Mouse (Mus musculus): ENCODE results near the gene Atp6ap1. TPM values are rescaled to one million over a fixed set of nuclear protein-coding genes. Genes with fewer than 3 reads are reported as not detected.

Gene Atp6ap1
- polyA plus RNA-seq, 1 experiment from 2014 or later: 82.6 TPM

DNA sequence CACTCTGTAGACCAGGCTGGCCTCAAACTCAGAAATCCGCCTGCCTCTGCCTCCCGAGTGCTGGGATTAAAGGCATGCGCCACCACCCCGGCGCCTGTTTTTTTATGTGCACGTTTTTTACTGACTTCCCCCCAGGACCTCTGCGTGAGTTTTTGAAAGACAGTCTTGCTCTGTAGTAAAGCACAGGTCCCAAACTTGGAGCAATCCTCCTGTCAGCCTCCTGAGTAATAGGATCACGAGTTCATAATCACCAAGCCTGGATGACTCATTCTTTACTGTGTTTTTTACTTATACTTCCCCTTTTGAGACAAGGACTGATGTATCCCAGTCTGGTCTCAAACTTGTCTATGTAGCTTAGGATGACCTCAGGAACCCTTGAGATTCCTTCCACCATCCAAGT, 19.0 kb upstream of the Atp6ap1 start:
- Histone ChIP-seq H3K27me3 (ENCODE audit: poor library complexity, severe bottlenecking) (no peaks in the 10 kb centered on the region), H3K27ac (no peak overlapping the region), H3K36me3 (replicated peaks) (peaks cover 6% of the 10 kb centered on the region), H3K4me3 (no peak overlapping the region), H3K4me1 (peaks cover 11% of the 10 kb centered on the region), H3K9me3 (no peaks in the 10 kb centered on the region)
- DNase-seq (ENCODE audit: extremely low spot score, low spot score): no peak
- WGBS: 77% methylated on average over 8 of the region's 8 CpGs

DNA sequence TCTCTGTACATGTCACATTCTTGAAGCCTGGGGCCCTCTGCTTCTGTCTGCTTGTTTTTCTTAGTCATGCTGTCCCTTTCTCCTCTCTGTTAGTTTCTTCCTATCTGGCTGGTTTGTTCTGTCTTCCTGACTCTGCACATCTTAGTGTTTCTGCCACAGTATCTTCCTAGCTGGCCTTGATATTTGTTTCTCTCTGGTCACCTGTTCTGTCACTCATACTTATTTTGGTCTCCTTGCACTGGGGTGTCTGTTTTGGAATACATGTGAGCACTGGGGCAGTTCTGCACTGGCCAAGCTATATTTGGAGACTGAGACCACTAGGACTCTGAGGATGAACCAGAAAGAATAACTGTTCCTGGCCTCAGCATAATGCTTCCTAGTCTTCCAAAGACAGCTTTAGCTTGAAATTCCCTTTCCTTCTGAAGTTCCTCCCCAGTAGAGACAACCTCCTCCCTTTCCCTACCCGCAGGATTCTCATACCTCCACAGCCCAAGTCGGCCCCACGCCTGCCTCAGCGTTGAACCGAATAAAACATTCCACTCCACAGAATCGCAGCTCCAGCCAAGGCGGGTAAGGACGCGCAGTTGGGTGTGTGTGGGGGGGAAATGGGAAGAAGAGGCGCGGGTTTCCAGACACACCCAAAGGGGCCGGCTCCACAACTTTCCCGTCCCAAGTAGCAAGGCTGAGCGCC, 15.7 kb upstream of the Atp6ap1 start:
- Histone ChIP-seq H3K27me3 (ENCODE audit: poor library complexity, severe bottlenecking) (no peaks in the 10 kb centered on the region), H3K4me3 (peak overlapping the region; percentile 69), H3K36me3 (replicated peaks) (no peaks in the 10 kb centered on the region), H3K9me3 (no peaks in the 10 kb centered on the region), H3K4me1 (peaks cover 20% of the 10 kb centered on the region), H3K27ac (peak overlapping the region; percentile 88)
- DNase-seq (ENCODE audit: extremely low spot score, low spot score): no peak
- 19% methylated on average over 14 of the region's 14 CpGs for WGBS

DNA sequence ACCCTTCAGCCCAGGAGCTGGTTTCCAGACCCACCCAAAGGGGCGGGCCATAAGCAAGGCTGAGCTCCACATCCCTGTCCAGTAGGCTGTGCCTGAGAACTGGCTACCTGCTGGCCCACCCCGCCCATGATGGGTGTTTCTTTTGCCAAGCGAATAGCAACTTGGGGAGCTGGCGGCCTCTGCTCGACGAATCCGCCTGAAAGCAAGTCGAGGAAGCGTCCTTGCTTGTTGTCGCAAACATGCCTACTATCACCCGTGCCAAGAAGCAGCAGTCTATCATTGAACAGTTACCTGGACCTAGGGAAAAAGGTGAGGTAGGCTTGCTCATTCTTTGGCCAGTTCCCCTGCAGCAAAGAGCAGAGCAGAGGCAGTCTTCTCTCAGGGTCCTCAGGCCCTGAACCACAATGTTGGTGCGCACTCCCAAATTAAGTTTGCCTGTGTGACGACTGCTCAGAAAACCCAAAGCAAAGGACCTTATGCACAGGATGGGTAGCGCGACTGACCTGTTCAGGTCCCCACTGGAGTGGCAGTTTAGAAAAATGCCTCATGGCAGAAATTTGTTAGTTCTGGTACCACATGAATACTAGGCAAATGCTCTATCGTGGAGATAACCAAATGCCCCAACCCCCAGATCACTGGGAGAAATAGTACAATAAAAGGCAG, 15.0 kb upstream of the Atp6ap1 start, which contains the start of the genes Taz and Dnase1l1:
Taz (plus strand) TSS at position 181 of the 663 bp plus-strand sequence.
Dnase1l1 (minus strand) TSS at position 606 of the 663 bp plus-strand sequence.
- Histone ChIP-seq H3K4me1 (peaks cover 20% of the 10 kb centered on the region), H3K36me3 (replicated peaks) (no peaks in the 10 kb centered on the region), H3K4me3 (peak within 1 kb of the TSS; percentile 69), H3K27me3 (ENCODE audit: poor library complexity, severe bottlenecking) (no peaks in the 10 kb centered on the region), H3K27ac (peak within 1 kb of the TSS; percentile 88), H3K9me3 (no peaks in the 10 kb centered on the region)
- DNase-seq (ENCODE audit: extremely low spot score, low spot score): peak; percentile 50
- WGBS: 19% methylated on average over 16 of the region's 16 CpGs

DNA sequence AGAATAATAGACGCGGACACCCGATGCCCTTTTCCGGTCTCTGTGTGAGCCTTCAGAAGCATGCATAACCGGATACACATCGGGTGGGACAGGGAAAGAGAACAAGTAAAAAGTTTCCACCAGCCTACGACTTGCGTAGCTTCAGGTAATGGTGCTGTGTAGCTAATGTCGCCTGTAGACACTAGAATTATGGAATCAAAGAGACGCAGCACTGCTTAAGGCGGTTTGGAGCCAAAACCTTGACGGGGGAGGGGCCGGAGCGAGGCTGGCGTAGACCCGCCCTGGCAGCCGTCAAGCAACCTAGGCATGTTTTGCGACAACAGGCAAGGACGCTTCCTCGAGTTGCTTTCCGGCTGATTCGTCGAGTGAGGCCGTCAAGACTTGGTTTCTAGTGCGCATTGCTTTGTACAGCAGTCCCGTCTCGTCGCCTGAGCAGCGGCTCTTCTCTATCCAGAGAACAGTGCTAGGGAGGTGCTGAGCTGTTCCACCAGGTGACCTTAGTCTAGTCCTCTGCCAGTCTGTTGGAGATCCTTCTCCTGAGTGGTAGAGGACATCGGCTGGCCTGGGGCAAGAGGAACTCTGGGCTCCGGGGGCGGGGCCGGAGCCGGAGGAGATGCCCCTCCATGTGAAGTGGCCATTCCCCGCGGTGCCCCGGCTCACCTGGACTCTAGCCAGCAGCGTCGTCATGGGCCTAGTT, 14.4 kb upstream of the Atp6ap1 start:
- peak overlapping the region; percentile 88 for H3K27ac ChIP-seq
- H3K36me3 ChIP-seq (replicated peaks): peaks cover under 1% of the 10 kb centered on the region; the same call in 1 of the 2 replicates
- peak overlapping the region; percentile 69 for H3K4me3 ChIP-seq
- H3K27me3 ChIP-seq (ENCODE audit: poor library complexity, severe bottlenecking): no peaks in the 10 kb centered on the region
- DNase-seq (ENCODE audit: extremely low spot score, low spot score): peak; percentile 75
- no peaks in the 10 kb centered on the region for H3K9me3 ChIP-seq
- WGBS: 18% methylated on average over 39 of the region's 39 CpGs
- H3K4me1 ChIP-seq: peaks cover 20% of the 10 kb centered on the region

DNA sequence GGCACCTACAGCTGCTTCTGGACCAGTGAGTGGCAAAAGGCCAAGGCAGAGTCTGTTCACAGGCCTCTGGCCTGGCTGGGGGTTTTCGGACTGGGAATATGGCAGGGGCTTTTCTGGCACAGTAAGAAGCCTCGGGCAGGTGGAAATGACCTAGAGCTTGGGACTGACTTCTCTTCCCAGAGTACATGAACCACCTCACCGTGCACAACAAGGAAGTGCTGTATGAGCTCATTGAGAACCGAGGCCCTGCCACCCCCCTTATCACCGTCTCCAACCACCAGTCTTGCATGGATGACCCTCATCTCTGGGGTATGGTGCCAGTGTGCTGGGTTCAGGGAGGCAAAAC, 13.8 kb upstream of the Atp6ap1 start:
- WGBS: 58% methylated on average over 5 of the region's 5 CpGs
- Histone ChIP-seq H3K27ac (peak overlapping the region; percentile 88), H3K36me3 (replicated peaks) (peaks cover 5% of the 10 kb centered on the region), H3K27me3 (ENCODE audit: poor library complexity, severe bottlenecking) (no peaks in the 10 kb centered on the region), H3K4me3 (peak overlapping the region; percentile 69), H3K9me3 (no peaks in the 10 kb centered on the region), H3K4me1 (peaks cover 20% of the 10 kb centered on the region)
- DNase-seq (ENCODE audit: extremely low spot score, low spot score): no peak

DNA sequence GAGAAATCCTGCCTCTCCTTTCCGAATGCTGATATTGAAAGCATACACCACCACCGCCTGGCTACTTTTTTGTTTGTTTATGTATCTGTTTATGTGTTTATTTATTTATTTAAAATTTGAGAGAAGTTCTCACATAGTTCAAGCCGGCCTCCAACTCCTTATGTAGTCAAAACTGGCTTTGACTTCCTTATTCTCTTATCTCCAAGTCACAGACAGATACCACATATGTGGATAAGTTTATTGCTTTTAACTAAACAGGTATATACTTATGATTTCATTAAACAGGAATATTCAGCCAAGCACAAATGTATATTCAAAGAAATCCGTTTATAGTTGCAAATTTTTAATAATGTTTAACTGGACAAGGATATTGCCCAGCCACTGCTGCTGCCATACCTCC, 3.5 kb upstream of the Atp6ap1 start:
- Histone ChIP-seq H3K4me3 (no peak overlapping the region), H3K9me3 (no peaks in the 10 kb centered on the region), H3K36me3 (replicated peaks) (peaks cover 25% of the 10 kb centered on the region), H3K27me3 (ENCODE audit: poor library complexity, severe bottlenecking) (no peaks in the 10 kb centered on the region), H3K4me1 (peaks cover 9% of the 10 kb centered on the region), H3K27ac (no peak overlapping the region)
- WGBS: 79% methylated on average over 4 of the region's 4 CpGs
- DNase-seq (ENCODE audit: extremely low spot score, low spot score): no peak

DNA sequence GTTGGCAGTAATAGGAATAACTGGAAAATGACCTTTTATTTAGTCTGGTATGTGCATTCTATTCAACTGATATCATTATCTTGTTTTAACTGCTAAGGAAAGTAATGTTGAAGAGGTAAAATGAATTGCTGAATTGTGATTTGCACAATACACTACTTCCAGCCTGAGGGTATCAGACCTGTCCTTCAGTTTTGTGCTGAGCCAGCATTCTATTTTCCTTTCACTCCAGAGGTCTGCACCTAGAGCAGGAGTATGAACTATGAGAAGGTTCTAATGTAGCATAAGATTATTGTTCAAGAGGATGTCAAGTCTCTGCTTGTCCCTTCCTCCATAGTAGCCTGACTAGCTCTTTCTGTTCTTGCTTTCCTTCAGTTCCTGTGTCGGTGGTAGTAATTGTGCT, 1.5 kb downstream of the Atp6ap1 start:
- DNase-seq (ENCODE audit: extremely low spot score, low spot score): no peak
- 100% methylated on average over 1 of the region's 1 CpGs for WGBS
- peaks cover 9% of the 10 kb centered on the region for H3K4me1 ChIP-seq
- peaks cover 48% of the 10 kb centered on the region for H3K36me3 ChIP-seq (replicated peaks)
- no peaks in the 10 kb centered on the region for H3K27me3 ChIP-seq (ENCODE audit: poor library complexity, severe bottlenecking)
- H3K4me3 ChIP-seq: no peak overlapping the region
- H3K27ac ChIP-seq: no peak overlapping the region
- H3K9me3 ChIP-seq: no peaks in the 10 kb centered on the region

DNA sequence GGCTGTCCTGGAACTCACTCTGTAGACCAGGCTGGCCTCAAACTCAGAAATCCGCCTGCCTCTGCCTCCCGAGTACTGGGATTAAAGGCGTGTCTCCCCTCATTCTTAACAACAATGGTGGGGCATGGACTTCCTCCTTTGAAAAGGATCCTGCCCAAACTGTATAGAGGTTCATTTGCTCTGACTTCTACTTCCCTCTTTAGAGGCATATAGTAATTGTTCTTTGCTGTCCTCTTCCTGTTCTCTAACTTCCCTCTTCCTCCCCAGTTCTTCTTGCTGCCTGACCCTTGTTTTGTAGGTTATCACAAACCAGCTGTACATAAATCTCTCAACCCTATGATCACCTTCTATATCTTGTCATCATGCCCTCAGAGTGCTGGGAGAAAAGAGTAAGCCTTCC, 2.8 kb downstream of the Atp6ap1 start:
- H3K27me3 ChIP-seq (ENCODE audit: poor library complexity, severe bottlenecking): no peaks in the 10 kb centered on the region
- WGBS: 92% methylated on average over 3 of the region's 3 CpGs
- no peaks in the 10 kb centered on the region for H3K9me3 ChIP-seq
- no peak overlapping the region for H3K4me3 ChIP-seq
- H3K27ac ChIP-seq: no peak overlapping the region
- H3K36me3 ChIP-seq (replicated peaks): peaks cover 56% of the 10 kb centered on the region
- no peak for DNase-seq (ENCODE audit: extremely low spot score, low spot score)
- peaks cover 15% of the 10 kb centered on the region for H3K4me1 ChIP-seq

GRCm38 (mm10) chrX:74304867-74305700, 8.2 kb downstream of the Atp6ap1 start, which contains the start of gene Gdi1:
TSS of gene Gdi1 (plus strand) at chrX:74304998.
- WGBS: 19% methylated on average over 41 of the region's 41 CpGs
- Histone ChIP-seq H3K27me3 (ENCODE audit: poor library complexity, severe bottlenecking) (no peaks in the 10 kb centered on the region), H3K36me3 (replicated peaks) (peaks cover 77% of the 10 kb centered on the region), H3K27ac (peak within 1 kb of the TSS; percentile 94), H3K9me3 (no peaks in the 10 kb centered on the region), H3K4me3 (peak within 1 kb of the TSS; percentile 66), H3K4me1 (peaks cover 17% of the 10 kb centered on the region)
- peak; percentile 72 for DNase-seq (ENCODE audit: extremely low spot score, low spot score)

- peak; percentile 79 for DNase-seq (ENCODE audit: extremely low spot score, low spot score)
- H3K27ac ChIP-seq: peak within 1 kb of the TSS; percentile 87
- no peaks in the 10 kb centered on the region for H3K27me3 ChIP-seq (ENCODE audit: poor library complexity, severe bottlenecking)
- peaks cover 63% of the 10 kb centered on the region for H3K36me3 ChIP-seq (replicated peaks)
- no peaks in the 10 kb centered on the region for H3K9me3 ChIP-seq
- H3K4me1 ChIP-seq: peaks cover 10% of the 10 kb centered on the region
- 27% methylated on average over 59 of the region's 59 CpGs for WGBS
- H3K4me3 ChIP-seq: peak within 1 kb of the TSS; percentile 70
Observed at GRCm38 (mm10) chrX:74312540-74313464, 15.9 kb downstream of the Atp6ap1 start, which contains the start of gene Fam50a. TSS of gene Fam50a (plus strand) at chrX:74313033.

- peak; percentile 70 for DNase-seq (ENCODE audit: extremely low spot score, low spot score)
- no peaks in the 10 kb centered on the region; the same call in 1 of the 2 replicates for H3K27me3 ChIP-seq (ENCODE audit: poor library complexity, severe bottlenecking)
- peak within 1 kb of the TSS; percentile 94 for H3K27ac ChIP-seq
- peak within 1 kb of the TSS; percentile 63 for H3K4me3 ChIP-seq
- H3K36me3 ChIP-seq (replicated peaks): peaks cover 21% of the 10 kb centered on the region
- peaks cover 31% of the 10 kb centered on the region for H3K4me1 ChIP-seq
- no peaks in the 10 kb centered on the region for H3K9me3 ChIP-seq
- 8% methylated on average over 30 of the region's 30 CpGs for WGBS
Observed at GRCm38 (mm10) chrX:74328725-74329161, 31.8 kb downstream of the Atp6ap1 start, which contains the start of gene Plxna3. TSS of gene Plxna3 (plus strand) at chrX:74329066.
